Mouse (Mus musculus) liver, adult 2 months (tissue): Measurements from ENCODE around the gene Padi2.

Experiments
- CTCF ChIP-seq: fragments of 200-500 bp; IDR thresholded peaks from 2 replicates; pipeline ENCODE4 v1.5.1; 2011; ENCODE audit warnings: low read depth, low read length, control low read depth
- POLR2A ChIP-seq: fragments of 200-500 bp; IDR thresholded peaks from 2 replicates; pipeline ENCODE4 v1.6.1; 2011; ENCODE audit warnings: low read length, control low read depth; ENCODE audit not compliant: insufficient read depth; ENCODE audit errors: extremely low read depth

DNA sequence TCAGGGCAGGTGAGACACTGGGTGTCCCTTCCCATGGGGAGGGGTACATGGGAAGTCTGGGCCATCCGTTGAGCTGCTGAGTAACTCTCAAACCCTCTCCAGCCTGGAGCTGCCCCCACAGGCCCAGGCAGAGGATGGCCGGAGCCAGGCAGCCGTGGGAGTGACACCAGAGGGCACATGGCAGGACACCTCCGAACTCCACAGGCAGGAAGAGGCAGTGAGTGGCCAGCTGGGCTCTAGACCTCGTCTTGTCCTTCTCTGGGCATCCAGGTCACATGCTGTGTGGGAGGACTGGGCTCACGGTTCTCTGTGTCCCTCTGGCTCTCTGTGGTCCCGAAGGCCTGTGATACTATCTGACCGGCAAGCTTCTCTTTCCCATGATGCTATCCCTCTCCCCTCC lies 87.7 kb downstream of the Padi2 start:
- no peak for TF ChIP-seq POLR2A
- no peak for TF ChIP-seq CTCF
